Mouse (Mus musculus) layer of hippocampus, adult 6 months (tissue): Measurements from ENCODE around the gene Gm21762. TPM values are rescaled to one million over a fixed set of nuclear protein-coding genes. Genes with fewer than 3 reads are reported as not detected.

Experiments used
- long read RNA-seq, 2 experiments: library from polyadenylated mRNA; unstranded; transcript quantifications; one replicate each; pipeline ENCODE4 v2.0.0; 2019 to 2020
- polyA plus RNA-seq: library from polyadenylated mRNA; unstranded; fragments of <200 nt; fragmentation: Nextera tagmentation; gene quantifications from 2 replicates; pipeline ENCODE4 v1.2.3, GENCODE M21; 2021

Gene Gm21762
- polyA plus RNA-seq, result not detected in 2 replicates
- long read RNA-seq, experiment 1, result 0 reads
- long read RNA-seq, experiment 2, result 0 reads

DNA sequence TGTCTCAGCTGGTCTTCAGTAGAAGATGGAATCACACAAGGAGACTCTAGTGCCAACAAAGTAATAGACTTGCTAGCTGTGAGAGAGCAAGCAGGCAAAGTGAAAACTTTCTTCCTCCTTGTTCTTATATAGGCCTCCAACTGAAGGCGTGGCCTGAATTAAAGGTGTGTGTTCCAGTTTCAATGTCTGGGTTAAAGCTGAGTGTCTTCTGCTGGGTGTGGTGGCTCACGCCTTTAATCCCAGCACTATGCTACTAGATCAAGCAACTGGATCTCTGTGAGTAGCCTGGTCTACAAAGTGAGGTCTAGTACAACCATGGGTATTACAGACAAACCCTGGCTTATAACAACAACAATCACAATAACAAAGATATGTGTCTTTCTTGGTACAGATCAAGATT lies at the start of gene Gm21762:
Gene Gm21762 (minus strand): TSS at position 101 of the 400 bp plus-strand sequence.

DNA sequence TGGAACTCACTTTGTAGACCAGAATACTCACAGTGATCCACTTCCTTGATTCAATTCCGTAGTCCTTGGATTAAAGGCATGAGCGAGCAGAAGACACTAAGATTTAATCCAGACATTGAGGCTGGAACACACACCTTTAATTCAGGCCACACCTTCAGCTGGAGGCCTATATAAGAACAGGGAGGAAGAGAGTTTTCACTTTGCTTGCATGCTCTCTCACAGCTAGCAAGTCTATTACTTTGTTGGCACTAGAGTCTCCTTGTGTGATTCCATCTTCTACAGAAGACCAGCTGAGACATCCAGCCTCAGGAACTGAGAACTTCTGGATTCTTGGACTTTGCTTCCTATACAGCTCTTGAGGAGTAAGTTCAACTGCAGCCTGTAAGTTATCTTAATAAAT lies 47.1 kb upstream of the Gm21762 start, which contains the start of gene AF067061:
Gene AF067061 (plus strand): TSS at position 245 of the 400 bp plus-strand sequence.

DNA sequence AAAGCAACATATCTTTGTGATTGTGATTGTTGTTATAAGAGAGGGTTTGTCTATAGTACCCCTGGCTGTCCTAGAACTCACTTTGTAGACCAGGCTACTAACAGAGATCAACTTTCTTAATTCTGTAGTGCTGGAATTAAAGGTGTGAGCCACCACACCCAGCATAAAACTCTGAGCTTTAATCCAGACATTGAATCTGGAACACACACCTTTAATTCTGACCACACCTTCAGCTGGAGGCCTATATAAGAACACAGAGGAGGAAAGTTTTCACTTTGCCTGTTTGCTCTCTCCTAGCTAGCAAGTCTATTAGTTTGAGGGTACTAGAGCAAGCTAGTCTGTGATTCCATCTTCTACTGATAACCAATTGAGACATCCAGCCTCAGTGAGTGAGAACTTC lies 23.1 kb upstream of the Gm21762 start, which contains the start of gene Gm21731:
Gene Gm21731 (plus strand): TSS at position 301 of the 400 bp plus-strand sequence.

DNA sequence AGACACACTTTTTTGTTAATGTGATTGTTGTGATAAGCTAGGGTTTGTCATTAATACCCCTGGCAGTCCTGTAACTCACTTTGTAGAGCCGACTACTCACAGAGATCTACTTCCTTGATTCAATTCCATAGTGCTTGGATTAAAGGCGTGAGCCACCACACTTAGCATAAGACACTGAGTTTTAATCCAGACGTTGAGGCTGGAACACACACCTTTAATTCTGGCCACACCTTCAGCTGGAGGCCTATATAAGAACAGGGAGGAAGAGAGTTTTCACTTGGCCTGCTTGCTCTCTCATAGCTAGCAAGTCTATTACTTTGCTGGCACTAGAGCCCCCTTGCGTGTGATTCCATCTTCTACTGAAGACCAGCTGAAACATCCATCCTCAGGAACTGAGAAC lies 43.6 kb downstream of the Gm21762 start, which contains the start of gene Gm21818:
Gene Gm21818 (plus strand): TSS at position 301 of the 400 bp plus-strand sequence.

Other genes starting within 250 kb of the Gm21762 start
- gene Gm36079, start 188.9 kb downstream of the Gm21762 start, polyA plus RNA-seq, result not detected in 2 replicates
- 0.13 TPM in 1 of 2 replicates, not detected in the other for gene Gm21188, start 163.8 kb downstream of the Gm21762 start, polyA plus RNA-seq
- not detected in 2 replicates for gene Gm20767, start 75.7 kb downstream of the Gm21762 start, polyA plus RNA-seq
- not detected in 2 replicates for gene Gm21818, start 43.5 kb downstream of the Gm21762 start, polyA plus RNA-seq
- not detected in 2 replicates for gene Gm21731, start 23.2 kb upstream of the Gm21762 start, polyA plus RNA-seq
- gene AF067061, start 47.2 kb upstream of the Gm21762 start, polyA plus RNA-seq, result not detected in 2 replicates
- gene BC147527, start 84.4 kb upstream of the Gm21762 start, polyA plus RNA-seq, result 0.09 and 0.14 TPM in 2 replicates
- gene Tcstv3, start 100.9 kb upstream of the Gm21762 start, polyA plus RNA-seq, result not detected in 2 replicates